Mouse (Mus musculus) spleen, postnatal 4 days (tissue): ENCODE results near the gene Chd3.

Experiments used
- DNase-seq, 2 experiments: peaks; one replicate each; pipeline ENCODE4 v3.0.0; 2022; ENCODE audit warnings: low spot score in 2 of 2

Chd3 gene

DNA sequence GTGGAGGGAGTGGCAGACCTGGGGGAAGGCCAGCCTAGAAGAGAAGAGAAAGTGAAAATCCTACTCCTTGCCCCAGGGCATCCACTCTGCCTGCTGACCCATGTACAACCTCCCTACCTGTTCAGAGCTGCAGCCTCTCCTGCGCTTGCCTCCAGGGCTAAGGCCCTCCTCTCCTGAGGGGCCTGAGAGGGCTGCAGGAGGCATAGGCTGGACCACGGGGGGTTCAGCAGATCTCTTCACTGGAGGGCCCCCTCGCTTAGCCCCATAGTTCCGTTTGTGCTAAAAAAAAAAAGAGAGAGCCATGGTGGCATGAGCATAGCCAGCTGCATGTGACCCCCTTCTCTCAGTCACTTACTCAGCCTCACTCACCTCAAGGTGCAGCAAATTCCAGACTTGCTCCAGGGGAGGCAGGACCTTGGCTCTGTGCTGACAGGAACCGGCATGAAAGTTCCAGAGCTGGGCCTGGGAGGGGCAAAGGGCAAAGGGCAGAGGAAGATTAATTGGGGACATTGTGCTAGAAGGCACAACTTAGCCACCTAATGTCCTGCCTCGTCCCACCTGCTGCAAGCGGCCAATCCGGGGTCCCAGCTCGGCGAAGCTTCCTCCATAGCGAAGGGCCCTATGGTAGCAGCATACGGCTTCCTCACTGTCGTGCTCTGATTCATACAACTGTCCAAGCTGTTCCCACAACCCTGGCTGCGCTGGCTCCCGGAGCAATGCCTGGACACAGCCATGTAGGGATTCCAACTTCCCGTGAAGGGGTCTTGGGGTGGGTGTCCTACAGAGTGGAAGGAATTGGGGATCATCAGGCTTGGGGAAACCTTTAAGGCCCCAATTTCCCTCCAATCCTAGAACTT lies 37.9 kb upstream of the Chd3 start:
- DNase-seq: peak in 1 of 2 experiments; percentile 61

DNA sequence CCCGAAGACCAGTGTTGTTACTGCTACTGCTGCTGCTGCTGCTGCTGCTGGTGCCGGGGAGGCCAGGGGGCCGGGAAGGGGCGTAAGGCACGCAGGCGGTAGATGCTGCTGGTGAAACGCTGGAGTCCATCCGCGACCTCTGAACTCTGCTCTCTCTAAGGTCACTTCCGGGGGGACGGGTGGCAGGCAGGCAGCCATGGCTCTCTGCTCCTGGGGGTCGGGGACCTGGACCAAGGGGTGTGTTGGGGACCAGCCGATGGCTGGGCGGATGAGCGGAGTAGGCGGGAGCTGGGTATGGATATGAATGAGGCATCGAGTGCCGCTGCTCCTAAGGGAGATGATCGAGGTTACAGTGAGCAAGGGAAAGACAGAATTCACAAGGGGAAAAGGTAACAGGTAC lies 37.1 kb upstream of the Chd3 start:
- peak in 1 of 2 experiments; percentile 61 for DNase-seq

DNA sequence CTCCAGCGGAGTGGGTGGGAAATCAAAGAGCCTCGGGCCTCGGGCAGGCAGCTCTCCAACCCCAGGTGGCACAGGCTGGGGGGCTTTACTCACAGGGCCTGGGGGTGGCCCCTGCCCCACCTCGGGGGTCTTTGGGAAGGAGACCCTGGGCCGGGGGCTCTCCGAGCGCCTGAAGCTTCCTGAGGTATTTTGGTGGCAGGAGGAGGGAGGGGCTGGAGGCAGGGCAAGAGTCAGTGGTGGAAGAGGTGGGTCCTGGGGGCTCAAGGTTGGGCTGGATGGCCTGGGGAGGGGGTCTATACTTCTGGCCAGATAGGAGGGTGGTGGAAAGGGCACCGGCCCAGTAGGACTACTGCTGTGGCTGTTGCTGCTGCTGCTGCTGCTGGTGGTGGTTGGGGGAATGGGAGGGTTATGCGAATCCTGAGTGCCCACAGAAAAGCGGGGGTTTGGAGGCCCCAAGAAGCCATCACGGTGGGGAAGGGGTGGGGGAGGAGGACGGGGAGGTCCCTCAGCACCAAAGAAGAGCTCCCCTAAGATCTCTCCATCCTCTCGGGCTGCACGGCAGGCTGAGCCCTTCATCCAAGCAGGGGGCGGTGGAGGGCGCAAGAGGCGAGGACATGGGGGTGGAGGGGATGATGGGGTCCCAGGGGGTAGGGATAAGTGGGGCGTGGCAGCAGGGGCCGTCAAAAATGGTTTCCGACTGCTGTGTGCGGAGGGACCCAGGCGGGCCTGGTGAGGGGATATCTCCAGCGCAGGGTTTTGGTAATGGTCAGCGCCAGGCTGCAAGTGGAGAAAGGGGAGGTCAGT lies 36.4 kb upstream of the Chd3 start:
- peak in 1 of 2 experiments; percentile 59 for DNase-seq

GRCm38 (mm10) chr11:69404595-69405396 lies 35.6 kb upstream of the Chd3 start:
- peak in 1 of 2 experiments; percentile 57 for DNase-seq

GRCm38 (mm10) chr11:69403691-69404594 lies 34.7 kb upstream of the Chd3 start:
- DNase-seq: peak; percentile 16 to 65

GRCm38 (mm10) chr11:69401987-69402386 lies 32.8 kb upstream of the Chd3 start:
- DNase-seq: peak in 1 of 2 experiments; percentile 57

- DNase-seq: peak; percentile 82 to 90
These were observed 32.0 kb upstream of the Chd3 start for GRCm38 (mm10) chr11:69401210-69401637.

DNA sequence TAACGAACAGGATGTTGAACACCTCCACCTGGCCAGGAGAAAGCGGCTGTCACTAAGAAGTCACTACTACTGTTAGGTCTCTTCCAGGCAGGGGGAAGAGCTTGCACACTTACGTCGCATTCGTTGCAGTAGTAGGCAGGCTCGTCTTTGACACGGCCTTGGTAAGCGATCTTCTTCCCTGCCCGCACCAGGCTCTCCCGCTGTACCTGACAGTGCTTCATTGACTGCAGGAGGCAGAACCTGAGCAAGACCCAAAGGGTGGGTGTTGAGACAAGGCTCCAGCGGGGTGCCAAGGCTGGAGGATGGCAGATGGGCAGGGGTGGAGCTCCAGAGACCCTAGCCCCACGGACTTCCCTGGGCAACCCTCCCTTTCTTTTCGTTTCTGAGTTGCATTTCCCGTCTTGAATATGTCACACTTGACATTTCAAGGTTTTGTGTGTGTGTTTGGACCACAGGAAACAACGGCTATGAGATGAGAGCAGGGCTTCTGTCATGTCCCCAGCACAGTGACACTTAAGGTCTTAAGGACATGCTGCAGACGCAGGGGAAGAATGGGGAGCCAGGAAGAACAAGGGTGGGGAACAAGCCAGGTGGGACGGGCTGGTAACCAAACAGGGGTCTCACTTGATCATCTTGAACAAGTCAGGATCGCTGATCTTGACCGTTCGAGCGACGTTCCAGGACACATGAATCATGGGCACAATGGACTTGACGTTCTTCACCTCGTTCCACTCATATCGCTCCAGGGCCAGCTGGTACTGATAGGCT lies 31.1 kb upstream of the Chd3 start:
- peak; percentile 12 to 67 for DNase-seq

- no peak for DNase-seq
These were observed 30.2 kb upstream of the Chd3 start for GRCm38 (mm10) chr11:69399201-69400082.

GRCm38 (mm10) chr11:69398486-69399200 lies 29.4 kb upstream of the Chd3 start:
- DNase-seq: no peak

GRCm38 (mm10) chr11:69398059-69398458 lies 28.9 kb upstream of the Chd3 start, which contains the start of gene Tmem88:
TSS of gene Tmem88 (minus strand) at chr11:69398234.
- peak; percentile 23 to 63 for DNase-seq

DNA sequence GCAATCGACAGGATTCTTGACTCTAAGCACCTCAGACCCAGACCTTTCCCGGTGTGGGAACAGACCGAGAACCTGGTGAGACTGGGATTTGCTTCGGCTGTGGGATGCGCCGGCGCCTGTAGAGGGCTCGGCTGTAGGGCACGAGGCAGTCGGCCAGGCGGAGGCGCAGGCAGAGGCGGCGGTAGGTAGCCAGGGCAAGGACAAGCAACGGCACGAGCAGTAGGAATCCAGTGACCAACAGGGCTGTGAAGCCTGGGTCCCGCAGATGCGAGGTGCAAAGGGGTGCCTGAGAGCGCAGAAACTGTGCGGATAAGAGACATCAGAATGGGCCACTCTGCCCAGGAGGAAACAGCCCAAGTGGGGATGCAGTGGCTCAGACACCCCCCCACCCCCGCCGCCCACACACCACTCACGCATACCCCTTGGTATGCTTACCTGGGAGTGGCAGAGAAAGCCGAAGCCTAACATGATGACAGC lies 28.4 kb upstream of the Chd3 start:
- peak; percentile 15 to 64 for DNase-seq

DNA sequence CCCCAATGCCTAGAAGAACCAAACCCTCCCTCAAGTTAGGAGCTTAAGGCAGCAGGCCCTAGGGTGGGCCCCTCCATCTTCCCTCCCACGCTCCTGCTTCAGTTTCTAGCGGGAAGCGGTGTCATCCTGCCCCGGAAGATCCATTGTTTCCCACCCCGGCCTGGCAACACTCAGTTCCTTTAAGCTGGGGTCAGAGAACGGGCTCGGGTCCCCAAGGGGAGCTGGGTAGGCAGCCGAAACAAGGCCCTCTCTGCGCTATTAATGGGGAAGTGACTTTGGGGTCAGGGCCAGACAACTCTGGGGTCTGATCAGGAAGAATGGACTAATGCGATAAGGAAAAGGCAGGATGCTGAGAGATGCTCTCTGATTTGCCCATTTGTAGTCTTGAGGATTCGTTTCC lies 27.6 kb upstream of the Chd3 start:
- peak; percentile 41 to 64 for DNase-seq

DNA sequence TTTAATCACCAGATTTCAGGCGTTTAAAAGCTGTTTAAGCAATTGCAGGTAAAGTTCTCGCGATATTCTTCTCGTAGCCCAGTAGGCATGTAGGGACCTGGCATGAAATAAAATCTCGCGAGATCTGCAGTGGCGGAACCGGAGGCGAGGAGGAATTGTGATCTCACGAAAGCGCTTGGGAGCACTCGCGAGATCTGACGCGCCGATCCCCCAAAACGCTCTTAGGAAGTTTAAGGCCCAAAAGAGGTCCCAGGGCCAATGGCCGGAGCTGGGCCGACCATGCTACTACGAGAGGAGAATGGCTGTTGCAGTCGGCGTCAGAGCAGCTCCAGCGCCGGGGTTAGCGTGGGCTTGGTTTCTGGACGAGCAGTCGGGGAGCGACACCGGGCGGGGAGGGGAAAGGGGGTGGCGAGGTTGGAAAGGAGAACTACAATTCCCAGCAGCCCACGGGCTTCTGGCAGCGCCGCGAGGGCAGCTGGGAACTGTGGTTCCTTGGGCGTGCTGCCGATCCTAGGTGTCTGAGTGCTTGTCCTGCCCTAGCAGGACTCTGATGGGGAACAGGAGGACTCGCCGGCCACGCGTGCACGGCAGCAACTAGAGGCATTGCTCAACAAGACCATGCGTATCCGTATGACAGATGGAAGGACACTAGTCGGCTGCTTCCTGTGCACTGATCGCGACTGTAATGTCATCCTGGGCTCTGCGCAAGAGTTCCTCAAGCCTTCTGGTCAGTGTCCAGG lies 26.6 kb upstream of the Chd3 start:
- peak; percentile 93 to 94 for DNase-seq

DNA sequence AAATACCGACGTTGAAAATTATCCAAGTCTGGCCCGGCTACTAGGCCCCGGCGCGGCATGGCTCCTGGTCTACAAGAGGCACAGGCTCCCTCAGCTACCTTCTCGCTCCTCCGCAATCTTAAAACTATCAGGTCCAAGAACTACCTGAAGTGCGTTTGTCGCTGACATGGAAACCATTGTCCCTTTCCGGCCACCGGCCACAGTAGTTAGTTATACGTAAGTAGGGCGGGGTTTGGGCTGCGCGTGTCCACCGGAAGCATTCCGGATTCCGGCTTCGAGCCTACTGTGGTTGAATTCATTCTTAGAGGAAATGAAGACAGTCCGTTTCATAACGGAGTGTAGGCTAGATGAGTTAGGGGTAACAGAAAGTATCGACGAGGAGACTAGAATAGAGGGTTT lies 26.0 kb upstream of the Chd3 start, which contains the start of the genes Naa38 and Cyb5d1:
TSS of gene Naa38 (plus strand) at position 253 of the 399 bp plus-strand sequence.
TSS of gene Cyb5d1 (minus strand) at position 397 of the 399 bp plus-strand sequence.
- DNase-seq: peak; percentile 87 to 92

DNA sequence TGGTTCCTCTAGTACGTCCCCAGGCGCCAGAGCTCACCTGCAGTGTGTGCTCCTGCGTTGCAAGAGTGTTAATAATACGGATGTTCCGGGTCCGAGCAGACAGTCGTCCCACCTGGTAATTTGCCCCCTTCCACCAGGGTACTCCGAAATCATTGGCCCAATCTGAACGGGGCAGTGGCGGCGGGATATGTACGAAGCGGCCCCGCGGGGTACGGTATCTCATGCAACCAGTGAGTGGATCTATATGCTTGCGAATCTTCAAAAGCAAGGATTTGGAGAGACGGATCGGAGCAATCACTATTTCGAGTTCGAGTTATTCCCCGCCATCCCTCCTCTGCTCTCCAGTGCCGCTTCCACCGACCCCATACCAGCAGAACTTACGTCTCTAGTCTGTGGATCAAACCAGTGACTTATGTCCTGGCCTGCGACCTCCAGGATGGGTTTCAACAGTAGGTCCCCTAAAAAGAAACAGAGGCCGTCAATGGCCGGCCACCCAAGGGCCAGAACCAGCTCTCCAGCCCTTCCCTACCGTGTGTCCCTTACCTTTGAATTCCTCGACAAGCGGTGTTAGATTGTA lies 25.5 kb upstream of the Chd3 start:
- peak; percentile 21 to 69 for DNase-seq
